Mouse (Mus musculus): ENCODE measurements around the gene Iqcn. TPM values are rescaled to one million over a fixed set of nuclear protein-coding genes. Genes with fewer than 3 reads are reported as not detected.

Gene Iqcn
- polyA plus RNA-seq, 1 experiment from 2014 or later: not detected

- peak overlapping the region; percentile 90 for H3K27ac ChIP-seq (ENCODE audit: low read depth, low read length)
- H3K4me1 ChIP-seq (replicated peaks; ENCODE audit: control insufficient read depth, insufficient read depth, low read length): peaks cover 45% of the 10 kb centered on the region
- ATAC-seq (replicated peaks; ENCODE audit: low FRiP score): peak; percentile 52
- DNase-seq (ENCODE audit: low spot score): peak; percentile 81
- no peaks in the 10 kb centered on the region for H3K36me3 ChIP-seq (ENCODE audit: control insufficient read depth, insufficient read depth, low read length)
- peak overlapping the region; percentile 71 for H3K9ac ChIP-seq (ENCODE audit: low read depth, low read length)
- H3K27me3 ChIP-seq (replicated peaks; ENCODE audit: control insufficient read depth, insufficient read depth, low read length): no peaks in the 10 kb centered on the region
- no peaks in the 10 kb centered on the region for H3K9me3 ChIP-seq (ENCODE audit: control insufficient read depth, low read length)
- WGBS: 4% methylated on average over 31 of the region's 31 CpGs
- H3K4me2 ChIP-seq: peak overlapping the region; percentile 68
- peak overlapping the region; percentile 32 for H3K4me3 ChIP-seq (ENCODE audit: low read depth, low read length)
Measured at GRCm38 (mm10) chr8:70696019-70696885, 7.0 kb upstream of the Iqcn start.

- peak overlapping the region; percentile 90 for H3K27ac ChIP-seq (ENCODE audit: low read depth, low read length)
- no peaks in the 10 kb centered on the region for H3K27me3 ChIP-seq (replicated peaks; ENCODE audit: control insufficient read depth, insufficient read depth, low read length)
- H3K36me3 ChIP-seq (ENCODE audit: control insufficient read depth, insufficient read depth, low read length): no peaks in the 10 kb centered on the region
- no peaks in the 10 kb centered on the region for H3K9me3 ChIP-seq (ENCODE audit: control insufficient read depth, low read length)
- no peak for DNase-seq (ENCODE audit: low spot score)
- H3K4me1 ChIP-seq (replicated peaks; ENCODE audit: control insufficient read depth, insufficient read depth, low read length): peaks cover 40% of the 10 kb centered on the region
- H3K4me3 ChIP-seq (ENCODE audit: low read depth, low read length): peak overlapping the region; percentile 32
- peak overlapping the region; percentile 68 for H3K4me2 ChIP-seq
- 59% methylated on average over 4 of the region's 4 CpGs for WGBS
- peak overlapping the region; percentile 71 for H3K9ac ChIP-seq (ENCODE audit: low read depth, low read length)
- no peak for ATAC-seq (replicated peaks; ENCODE audit: low FRiP score)
Measured at GRCm38 (mm10) chr8:70696946-70697345, 6.3 kb upstream of the Iqcn start.

GRCm38 (mm10) chr8:70697366-70698250 lies 5.6 kb upstream of the Iqcn start:
- H3K27ac ChIP-seq (ENCODE audit: low read depth, low read length): peak overlapping the region; percentile 90
- peak overlapping the region; percentile 71 for H3K9ac ChIP-seq (ENCODE audit: low read depth, low read length)
- no peaks in the 10 kb centered on the region for H3K9me3 ChIP-seq (ENCODE audit: control insufficient read depth, low read length)
- no peaks in the 10 kb centered on the region for H3K36me3 ChIP-seq (ENCODE audit: control insufficient read depth, insufficient read depth, low read length)
- no peak for DNase-seq (ENCODE audit: low spot score)
- 65% methylated on average over 12 of the region's 12 CpGs for WGBS
- ATAC-seq (replicated peaks; ENCODE audit: low FRiP score): no peak
- H3K4me1 ChIP-seq (replicated peaks; ENCODE audit: control insufficient read depth, insufficient read depth, low read length): peaks cover 37% of the 10 kb centered on the region
- H3K4me2 ChIP-seq: peak overlapping the region; percentile 85
- H3K4me3 ChIP-seq (ENCODE audit: low read depth, low read length): peak overlapping the region; percentile 96
- no peaks in the 10 kb centered on the region for H3K27me3 ChIP-seq (replicated peaks; ENCODE audit: control insufficient read depth, insufficient read depth, low read length)

GRCm38 (mm10) chr8:70698310-70699109 lies 4.7 kb upstream of the Iqcn start, which contains the start of gene Jund:
Jund (plus strand) TSS chr8:70698949.
- peak within 1 kb of the TSS; percentile 96 for H3K9ac ChIP-seq (ENCODE audit: low read depth, low read length)
- peak; percentile 86 for ATAC-seq (replicated peaks; ENCODE audit: low FRiP score)
- peak within 1 kb of the TSS; percentile 85 for H3K4me2 ChIP-seq
- H3K36me3 ChIP-seq (ENCODE audit: control insufficient read depth, insufficient read depth, low read length): no peaks in the 10 kb centered on the region; the same call in 1 of the 2 replicates
- H3K4me1 ChIP-seq (replicated peaks; ENCODE audit: control insufficient read depth, insufficient read depth, low read length): peaks cover 37% of the 10 kb centered on the region
- no peaks in the 10 kb centered on the region for H3K27me3 ChIP-seq (replicated peaks; ENCODE audit: control insufficient read depth, insufficient read depth, low read length)
- peak; percentile 99 for DNase-seq (ENCODE audit: low spot score)
- peak within 1 kb of the TSS; percentile 96 for H3K4me3 ChIP-seq (ENCODE audit: low read depth, low read length)
- peak within 1 kb of the TSS; percentile 99 for H3K27ac ChIP-seq (ENCODE audit: low read depth, low read length)
- WGBS: under 1% methylated on average over 69 of the region's 69 CpGs
- no peaks in the 10 kb centered on the region for H3K9me3 ChIP-seq (ENCODE audit: control insufficient read depth, low read length)

- ATAC-seq (replicated peaks; ENCODE audit: low FRiP score) (no peak; the same call in 1 of the 2 replicates), DNase-seq (ENCODE audit: low spot score) (no peak)
- Histone ChIP-seq H3K4me3 (ENCODE audit: low read depth, low read length) (peak overlapping the region; percentile 96), H3K27ac (ENCODE audit: low read depth, low read length) (peak overlapping the region; percentile 99), H3K27me3 (replicated peaks; ENCODE audit: control insufficient read depth, insufficient read depth, low read length) (no peaks in the 10 kb centered on the region), H3K36me3 (ENCODE audit: control insufficient read depth, insufficient read depth, low read length) (no peaks in the 10 kb centered on the region; the same call in 1 of the 2 replicates), H3K4me1 (replicated peaks; ENCODE audit: control insufficient read depth, insufficient read depth, low read length) (peaks cover 37% of the 10 kb centered on the region), H3K4me2 (peak overlapping the region; percentile 85), H3K9me3 (ENCODE audit: control insufficient read depth, low read length) (no peaks in the 10 kb centered on the region), H3K9ac (ENCODE audit: low read depth, low read length) (peak overlapping the region; percentile 96)
- WGBS: under 1% methylated on average over 87 of the region's 89 CpGs
Measured at GRCm38 (mm10) chr8:70699116-70699833, 4.0 kb upstream of the Iqcn start.

- Histone ChIP-seq H3K9me3 (ENCODE audit: control insufficient read depth, low read length) (no peaks in the 10 kb centered on the region), H3K4me1 (replicated peaks; ENCODE audit: control insufficient read depth, insufficient read depth, low read length) (peaks cover 34% of the 10 kb centered on the region)
- 1% methylated on average over 57 of the region's 59 CpGs for WGBS
Measured at GRCm38 (mm10) chr8:70699834-70700554, 3.3 kb upstream of the Iqcn start.

GRCm38 (mm10) chr8:70700555-70700922 lies 2.7 kb upstream of the Iqcn start:
- Histone ChIP-seq H3K4me1 (replicated peaks; ENCODE audit: control insufficient read depth, insufficient read depth, low read length) (peaks cover 29% of the 10 kb centered on the region), H3K36me3 (ENCODE audit: control insufficient read depth, insufficient read depth, low read length) (no peaks in the 10 kb centered on the region; the same call in 1 of the 2 replicates), H3K9ac (ENCODE audit: low read depth, low read length) (peak overlapping the region; percentile 96), H3K4me3 (ENCODE audit: low read depth, low read length) (peak overlapping the region; percentile 96), H3K27me3 (replicated peaks; ENCODE audit: control insufficient read depth, insufficient read depth, low read length) (no peaks in the 10 kb centered on the region), H3K4me2 (peak overlapping the region; percentile 85), H3K27ac (ENCODE audit: low read depth, low read length) (peak overlapping the region; percentile 99; the same call in 1 of the 2 replicates), H3K9me3 (ENCODE audit: control insufficient read depth, low read length) (no peaks in the 10 kb centered on the region)
- ATAC-seq (replicated peaks; ENCODE audit: low FRiP score) (peak; percentile 10), DNase-seq (ENCODE audit: low spot score) (peak; percentile 92)
- under 1% methylated on average over 20 of the region's 20 CpGs for WGBS

More at GRCm38 (mm10) chr8:70699834-70700554, 3.3 kb upstream of the Iqcn start:
- Histone ChIP-seq H3K9ac (ENCODE audit: low read depth, low read length) (peak overlapping the region; percentile 96), H3K27ac (ENCODE audit: low read depth, low read length) (peak overlapping the region; percentile 99), H3K36me3 (ENCODE audit: control insufficient read depth, insufficient read depth, low read length) (no peaks in the 10 kb centered on the region; the same call in 1 of the 2 replicates), H3K4me3 (ENCODE audit: low read depth, low read length) (peak overlapping the region; percentile 96), H3K27me3 (replicated peaks; ENCODE audit: control insufficient read depth, insufficient read depth, low read length) (no peaks in the 10 kb centered on the region), H3K4me2 (peak overlapping the region; percentile 85)
- ATAC-seq (replicated peaks; ENCODE audit: low FRiP score) (no peak), DNase-seq (ENCODE audit: low spot score) (peak; percentile 83)

Measured in liver, embryonic 11.5 days (tissue).